Mouse (Mus musculus): ENCODE measurements around the gene Nol4l. TPM values are rescaled to one million over a fixed set of nuclear protein-coding genes. Genes with fewer than 3 reads are reported as not detected.
"Not testable (repeated sequence)": the region's sequence is repeated elsewhere in the genome, so short reads cannot be mapped to it uniquely, and the experiment has no call there.

Gene Nol4l
- total RNA-seq, 2 experiments from 2014 or later = 0.94 to 1.0 TPM

DNA sequence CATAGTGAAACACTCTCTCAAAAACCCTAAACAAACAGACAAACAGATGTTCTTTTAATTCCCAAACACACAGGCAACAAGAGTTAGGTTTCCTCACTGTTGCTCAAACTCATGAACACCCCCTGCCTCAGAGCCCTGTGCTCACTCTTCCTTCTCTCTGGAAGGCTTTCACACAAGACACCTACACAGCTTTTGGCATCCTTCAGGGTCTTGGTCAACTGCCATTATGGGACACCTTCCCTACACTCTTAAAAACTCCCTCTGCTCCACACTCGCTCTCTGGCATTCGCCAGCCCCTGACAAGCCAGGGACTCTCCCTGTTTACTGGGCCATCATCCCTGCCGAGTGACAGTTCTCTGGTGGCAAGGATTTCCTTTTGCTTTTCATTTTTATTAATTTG is 15.8 kb downstream of the Nol4l start:
- DNase-seq = no peak
- intact Hi-C loops (cut with DNase I) = no loop called here

DNA sequence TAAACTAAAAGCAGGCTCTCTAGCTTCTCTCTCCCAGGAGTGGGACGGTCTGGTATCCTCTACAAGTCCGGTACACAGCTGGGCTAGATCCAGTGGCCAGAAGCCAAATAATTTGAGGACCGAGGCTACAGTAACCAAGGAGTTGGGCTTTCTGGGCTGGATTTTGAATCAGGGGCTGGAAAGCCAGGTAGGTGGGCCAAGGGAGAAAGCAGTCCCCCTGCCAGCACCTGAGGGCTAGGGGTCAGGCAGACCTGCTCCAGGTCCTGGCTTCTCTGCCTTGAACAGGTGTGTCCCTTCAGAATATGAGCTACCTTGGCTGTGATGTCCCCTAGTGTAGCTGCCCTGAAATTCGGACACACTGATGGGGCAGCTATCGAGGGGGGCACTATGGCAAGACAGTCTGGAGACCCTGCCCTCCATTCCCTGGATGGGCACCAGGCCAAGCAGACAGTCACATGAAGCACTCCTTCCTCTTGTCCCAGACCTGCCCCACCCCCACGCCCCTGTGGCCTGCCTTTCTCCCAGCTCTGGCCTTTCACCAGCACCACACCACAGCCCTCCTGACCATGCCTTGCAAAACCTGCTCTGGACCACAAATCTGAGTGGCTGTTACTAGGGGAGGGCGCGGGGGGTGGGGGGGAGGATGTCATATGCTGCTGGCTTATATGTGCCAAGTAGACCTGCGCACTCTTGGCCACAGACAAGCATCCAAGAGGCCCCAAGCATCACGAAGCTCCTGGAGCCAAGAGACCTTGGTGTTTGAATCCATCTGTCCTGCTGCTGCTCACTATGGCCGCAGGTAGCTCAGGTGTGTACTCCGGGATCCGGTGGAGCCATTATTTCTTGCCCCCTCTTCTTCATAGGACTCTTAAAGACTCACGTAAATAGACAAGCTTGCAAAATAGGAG is 17.1 kb downstream of the Nol4l start:
- intact Hi-C loops (cut with DNase I) = no loop called here
- DNase-seq = no peak

DNA sequence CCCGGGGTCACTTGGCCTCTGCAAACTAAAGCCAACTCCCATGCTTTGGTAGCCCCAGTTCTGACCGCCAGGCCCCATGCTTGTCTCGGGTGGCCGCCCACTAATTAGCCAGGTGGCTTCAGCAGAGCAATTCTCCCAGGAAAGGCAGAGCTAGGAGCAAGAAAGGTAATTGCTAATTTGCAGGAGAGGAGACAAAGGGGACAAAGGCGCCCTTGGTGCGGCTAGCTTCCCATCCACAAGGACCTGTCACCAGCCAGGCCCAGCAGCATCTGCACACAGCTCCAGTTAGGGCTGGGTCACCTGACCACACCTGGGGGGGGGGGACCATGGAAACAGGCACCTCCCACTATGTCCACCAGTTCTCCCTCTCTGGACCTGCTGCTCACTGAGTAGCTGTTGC is 18.2 kb downstream of the Nol4l start:
- intact Hi-C loops (cut with DNase I) = no loop called here
- DNase-seq = no peak

GRCm38 (mm10) chr2:153510136-153510535 is 19.6 kb downstream of the Nol4l start:
- DNase-seq = no peak
- intact Hi-C loops (cut with DNase I) = no loop called here

DNA sequence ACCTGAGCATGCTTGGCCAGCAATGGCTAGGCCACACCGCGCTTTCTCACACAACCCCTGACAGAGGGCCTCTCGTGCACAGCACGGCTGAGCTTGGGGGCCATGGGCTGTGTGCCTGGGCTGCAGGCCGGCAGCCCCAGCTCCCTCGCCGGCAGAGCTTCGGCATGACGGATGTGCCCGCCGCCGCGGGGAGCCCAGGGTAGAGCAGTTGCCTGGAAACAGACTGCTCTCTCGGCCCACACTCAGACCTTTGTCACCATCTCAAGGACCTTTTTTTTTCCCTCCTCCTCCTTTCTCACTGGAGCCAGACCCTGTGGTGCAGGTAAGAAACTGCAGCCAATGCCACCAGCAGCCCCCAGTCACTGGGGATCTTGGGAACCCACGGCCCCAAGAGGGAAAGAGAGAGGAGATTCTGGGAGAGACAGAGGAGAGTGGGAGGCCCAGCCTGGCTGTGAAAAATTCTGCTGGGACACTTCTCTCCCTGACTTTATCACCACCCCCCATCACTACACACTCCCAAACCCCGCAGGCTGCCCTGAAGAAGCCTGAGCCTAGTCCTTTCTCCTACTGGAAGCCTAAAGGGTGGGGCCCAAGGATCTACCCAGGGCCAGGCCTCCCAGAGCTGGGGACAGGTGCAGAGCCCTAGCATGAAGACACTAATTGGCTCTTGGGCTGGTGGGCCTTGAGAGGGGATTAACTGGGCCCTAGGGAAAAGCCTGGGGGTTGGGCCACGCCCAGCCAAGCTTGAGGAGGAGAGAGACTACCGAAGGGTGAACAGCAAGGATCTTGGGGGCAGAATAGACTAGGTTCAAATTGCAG is 20.4 kb downstream of the Nol4l start:
- intact Hi-C loops (cut with DNase I) = no loop called here
- no peak for DNase-seq

GRCm38 (mm10) chr2:153508405-153508804 is 21.4 kb downstream of the Nol4l start:
- intact Hi-C loops (cut with DNase I) = no loop called here

DNA sequence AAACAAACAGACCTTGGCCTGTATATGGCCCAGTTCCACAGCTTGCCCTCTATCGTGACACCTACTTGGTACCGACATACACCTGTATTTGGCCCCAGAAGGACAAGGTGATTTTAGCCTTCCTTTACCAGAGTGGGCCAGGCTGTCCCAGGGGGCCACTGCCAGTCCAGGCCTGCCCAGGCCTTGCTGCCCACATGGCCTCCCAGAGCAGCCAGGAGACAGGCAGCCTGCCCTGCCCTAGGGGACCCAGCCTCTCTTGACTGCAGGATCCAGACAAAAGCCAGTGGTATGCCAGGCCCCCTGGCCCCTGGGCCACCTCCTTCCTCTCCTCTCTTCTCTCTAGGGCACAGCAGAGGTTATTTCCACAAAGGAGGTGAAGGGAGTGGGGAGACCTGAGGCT is 21.8 kb downstream of the Nol4l start:
- intact Hi-C loops (cut with DNase I) = no loop called here
- DNase-seq = no peak

More at GRCm38 (mm10) chr2:153508405-153508804, 21.4 kb downstream of the Nol4l start:
- no peak for DNase-seq

- intact Hi-C loops (cut with DNase I) = no loop called here
- DNase-seq = no peak
Observed at GRCm38 (mm10) chr2:153506385-153506784, 23.4 kb downstream of the Nol4l start.

DNA sequence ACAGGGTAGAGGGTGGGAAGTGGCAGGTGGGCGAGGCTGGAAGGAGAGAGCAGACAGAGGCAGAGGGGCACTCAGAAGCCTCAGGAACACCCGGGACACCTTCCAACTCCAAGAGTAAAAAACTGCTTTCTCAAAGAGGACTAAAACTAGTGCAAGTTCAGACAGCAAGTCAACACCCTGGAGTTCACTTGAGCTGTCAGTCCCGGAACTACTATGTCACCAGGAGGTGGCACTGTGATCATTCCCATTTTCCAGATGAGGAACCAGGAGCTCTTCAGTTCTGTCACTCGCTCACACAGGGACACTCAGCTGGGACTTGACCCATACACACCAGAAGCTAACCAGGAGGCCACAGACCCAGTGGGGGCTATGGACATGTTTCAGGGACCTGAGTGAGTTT is 30.6 kb downstream of the Nol4l start:
- intact Hi-C loops (cut with DNase I) = no loop called here
- no peak for DNase-seq

- intact Hi-C loops (cut with DNase I) = no loop called here
- DNase-seq = no peak
Observed at GRCm38 (mm10) chr2:153496898-153497297, 32.9 kb downstream of the Nol4l start.

DNA sequence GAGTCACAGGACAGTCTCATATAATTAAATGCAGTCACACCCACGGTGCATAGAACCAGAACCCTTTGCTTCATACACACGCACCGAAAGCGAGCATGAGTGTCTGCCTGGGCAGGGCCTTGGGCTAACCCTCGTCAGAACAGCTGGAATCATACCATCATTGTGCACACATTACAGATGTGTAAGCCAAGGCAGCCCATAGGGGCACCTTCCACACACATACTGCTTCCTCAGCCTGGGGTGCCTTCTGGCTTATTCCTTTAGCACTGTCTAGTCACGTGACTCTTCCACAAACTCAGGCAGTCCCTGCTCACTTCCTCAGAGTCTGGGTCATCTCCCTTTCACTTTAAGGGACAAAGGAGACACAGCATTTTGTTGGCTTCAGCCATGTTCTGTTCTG is 33.5 kb downstream of the Nol4l start:
- intact Hi-C loops (cut with DNase I) = no loop called here
- DNase-seq = no peak

- no peak for DNase-seq
- intact Hi-C loops (cut with DNase I) = no loop called here
Observed at GRCm38 (mm10) chr2:153495818-153496217, 34.0 kb downstream of the Nol4l start.

- intact Hi-C loops (cut with DNase I); DNase-seq: not testable (repeated sequence)
Observed at GRCm38 (mm10) chr2:153495391-153495790, 34.4 kb downstream of the Nol4l start.

DNA sequence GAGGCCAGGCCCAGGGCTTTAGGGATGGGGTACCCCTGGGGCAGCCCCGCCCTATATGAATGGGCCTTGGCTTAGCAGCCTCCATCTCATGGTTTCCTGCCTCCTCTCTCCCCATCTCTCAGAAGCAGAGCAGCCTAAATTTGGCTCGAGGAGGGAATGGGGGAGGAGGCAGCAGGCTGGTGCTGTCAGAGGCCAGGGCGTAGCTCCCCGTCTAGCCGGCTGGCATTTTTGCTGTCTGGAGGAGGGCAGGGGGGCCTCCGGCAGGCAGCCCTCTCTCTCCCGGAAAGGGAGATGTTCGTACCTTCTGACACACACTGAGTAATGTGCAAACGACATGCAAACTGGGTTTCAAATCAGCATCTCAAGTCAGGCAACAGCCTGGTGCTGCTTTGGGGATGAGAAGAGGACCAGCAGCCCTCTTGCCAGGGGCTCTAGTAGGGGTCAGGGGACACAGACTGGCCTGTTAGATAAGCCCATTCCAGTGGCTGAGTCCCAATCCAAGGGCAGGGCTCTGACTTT is 35.4 kb downstream of the Nol4l start:
- intact Hi-C loops (cut with DNase I) = no loop called here
- no peak for DNase-seq

DNA sequence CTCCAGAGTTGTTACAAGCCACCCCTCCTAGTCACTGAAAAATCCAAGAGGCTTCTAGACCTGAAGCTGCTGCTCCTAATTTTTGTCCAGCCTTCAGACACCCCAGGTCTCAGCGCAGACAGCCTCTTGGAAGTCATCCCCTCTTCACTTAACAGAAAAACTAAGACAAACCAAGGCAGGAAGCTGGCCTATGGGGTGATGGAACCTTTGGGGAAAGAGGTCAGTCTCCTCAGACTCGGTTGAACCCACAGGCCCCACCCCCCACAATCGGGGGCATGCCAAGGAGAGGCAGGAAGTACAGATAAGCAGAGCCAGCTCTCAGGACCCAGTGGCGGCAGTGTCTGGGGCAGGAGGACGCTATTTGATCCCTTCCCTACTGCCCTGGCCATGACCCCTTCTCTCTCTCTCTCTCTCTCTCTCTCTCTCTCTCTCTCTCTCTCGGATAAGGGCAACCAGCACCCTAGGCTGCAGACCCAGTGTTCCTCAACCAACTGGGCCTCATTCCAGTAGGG is 35.9 kb downstream of the Nol4l start:
- intact Hi-C loops (cut with DNase I) = no loop called here
- DNase-seq = no peak

DNA sequence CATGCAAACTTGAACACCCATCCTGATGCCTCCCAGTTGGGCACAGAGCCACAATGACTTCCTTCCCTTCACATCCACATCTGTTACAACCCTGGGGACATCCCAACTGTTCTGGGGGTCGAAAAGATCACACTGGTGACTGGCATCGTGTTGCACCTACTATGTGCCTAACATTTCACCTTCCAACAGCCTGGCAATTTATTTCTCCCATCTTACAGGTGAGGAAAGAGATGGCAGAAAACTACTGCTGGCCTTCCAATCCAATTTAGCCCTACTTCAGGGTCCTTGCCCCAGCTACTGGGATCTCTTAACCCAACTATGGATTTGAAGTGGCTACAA is 36.4 kb downstream of the Nol4l start:
- intact Hi-C loops (cut with DNase I) = no loop called here
- no peak for DNase-seq

DNA sequence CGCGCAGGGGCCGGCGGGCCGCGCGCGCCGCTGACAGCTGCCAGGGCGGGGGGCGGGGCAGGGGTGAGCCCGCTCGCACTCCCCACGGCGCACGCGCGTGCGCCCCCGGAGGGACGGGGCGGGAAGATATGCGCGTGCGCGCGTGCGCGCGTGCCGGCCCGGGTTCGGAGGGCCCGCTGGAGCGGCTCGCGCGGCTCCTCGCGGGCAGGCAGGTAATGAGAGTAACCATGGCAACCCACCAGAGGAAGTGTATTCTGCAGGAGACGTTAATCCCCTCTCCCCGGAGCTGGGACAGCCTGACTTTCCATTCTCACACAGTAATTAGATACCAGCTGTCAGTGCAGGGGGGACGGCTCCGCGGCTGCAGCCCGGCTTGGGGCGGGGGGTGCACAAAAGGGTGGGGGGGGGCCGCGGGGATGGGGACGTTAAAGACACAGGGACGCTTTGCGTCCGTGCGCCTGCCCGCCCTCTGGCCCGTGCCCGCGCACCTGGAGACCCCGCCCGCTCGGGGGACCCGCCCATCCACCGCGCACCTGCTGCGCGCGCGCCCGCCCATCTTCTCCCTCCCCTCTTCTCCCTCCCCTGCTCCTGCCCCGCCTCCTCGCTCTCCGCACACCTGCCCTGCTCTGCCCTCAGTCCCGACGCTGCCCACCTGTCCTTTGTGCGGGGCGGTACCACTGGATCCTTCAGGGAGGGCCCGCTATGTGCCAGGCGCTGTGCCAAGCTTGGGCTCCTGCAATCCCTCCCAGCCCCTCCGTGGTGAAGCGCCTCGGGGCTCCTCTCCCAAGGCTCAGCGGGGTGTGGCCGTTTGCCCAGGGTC is 37.0 kb downstream of the Nol4l start, which contains the start of gene 4930404H24Rik:
TSS of gene 4930404H24Rik (plus strand) at position 218 of the 820 bp plus-strand sequence.
- peak; percentile 22 to 33 for DNase-seq
- intact Hi-C loops (cut with DNase I) = no loop called here

DNA sequence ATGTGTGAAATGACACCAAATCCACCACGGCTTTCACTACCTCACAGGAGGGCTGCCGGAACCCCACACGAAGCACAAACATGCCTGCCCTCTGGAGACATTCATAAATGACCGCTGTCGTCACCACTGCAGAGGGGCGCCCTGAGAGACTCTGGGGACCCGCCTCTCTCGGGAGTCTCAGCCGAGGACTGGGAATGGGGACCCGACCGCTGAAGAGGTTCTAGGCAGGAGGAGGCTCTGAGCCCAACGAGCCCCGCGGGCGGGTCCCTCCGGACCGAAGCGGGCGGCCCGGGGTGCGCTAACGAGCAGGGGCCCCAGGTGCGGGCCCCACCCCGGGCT is 37.6 kb downstream of the Nol4l start:
- no peak for DNase-seq
- intact Hi-C loops (cut with DNase I) = no loop called here

DNA sequence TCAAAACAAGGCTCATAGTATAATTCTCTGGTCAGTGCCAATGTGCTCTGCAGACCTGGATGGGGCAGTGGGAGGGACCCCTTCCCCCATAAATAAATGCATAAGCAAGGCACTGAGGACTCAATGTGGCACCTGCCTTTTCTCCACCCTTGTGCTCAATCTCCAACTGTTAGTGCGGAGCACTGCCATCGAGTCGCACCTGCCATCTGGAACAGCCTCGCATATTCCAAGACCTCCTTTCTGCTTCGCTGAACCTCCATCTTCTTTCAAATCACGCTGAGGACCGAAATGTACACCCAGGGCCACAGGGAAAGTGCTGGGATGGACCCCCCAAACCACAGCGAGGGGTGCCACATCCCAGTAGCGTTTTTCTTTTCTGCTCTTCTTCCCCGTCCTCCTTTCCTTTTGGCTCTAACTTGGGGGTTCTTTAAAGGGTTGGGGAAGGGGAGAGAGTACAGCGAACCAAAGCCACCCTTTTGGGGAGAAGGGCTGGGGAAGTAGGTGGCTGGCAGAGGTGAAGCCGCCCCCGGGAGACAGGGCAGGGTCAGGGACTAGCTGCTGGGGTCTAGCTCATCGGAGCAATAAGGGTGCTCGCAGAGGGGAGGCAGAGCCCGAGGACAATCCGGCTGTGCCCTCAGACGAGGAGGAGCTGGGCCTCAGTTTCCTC is 38.1 kb downstream of the Nol4l start:
- intact Hi-C loops (cut with DNase I) = no loop called here
- DNase-seq = no peak

DNA sequence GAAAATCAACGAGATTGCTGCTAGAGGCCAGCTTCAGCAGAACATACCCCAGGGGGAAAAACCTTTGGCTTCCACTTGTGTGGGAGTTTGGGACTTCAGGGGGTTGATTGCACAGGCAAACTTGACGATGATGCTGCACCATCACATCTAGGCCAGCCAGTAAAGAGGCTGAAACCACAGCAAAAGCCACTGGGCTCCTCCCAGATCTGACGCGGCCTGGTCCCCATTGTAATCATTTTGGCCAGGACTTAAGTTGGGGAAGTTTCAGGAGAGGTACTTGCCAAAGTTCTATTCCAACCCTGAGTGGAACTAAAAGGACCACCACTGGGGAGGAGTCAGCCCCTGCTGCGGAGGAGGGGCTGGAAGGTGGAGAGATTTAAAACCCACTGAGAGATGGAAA is 38.8 kb downstream of the Nol4l start:
- no peak for DNase-seq
- intact Hi-C loops (cut with DNase I) = no loop called here
